Mouse (Mus musculus) right cerebral cortex, postnatal 10 days (tissue): Measurements from ENCODE around the gene Gls2.
"Not testable (repeated sequence)": the region's sequence is repeated elsewhere in the genome, so short reads cannot be mapped to it uniquely, and the experiment has no call there.

Experiments used
- DNase-seq, 2 experiments: peaks; one replicate each; pipeline ENCODE4 v3.0.0; 2021; ENCODE audit warnings: low spot score in 2 of 2

Gene Gls2

GRCm38 (mm10) chr10:128194551-128195461, 549 bp downstream of the Gls2 start:
- peak; percentile 51 to 71 for DNase-seq

GRCm38 (mm10) chr10:128201856-128202255, 7.6 kb downstream of the Gls2 start:
- no peak for DNase-seq

GRCm38 (mm10) chr10:128204941-128205340, 10.7 kb downstream of the Gls2 start:
- no peak for DNase-seq

GRCm38 (mm10) chr10:128208326-128208725, 14.1 kb downstream of the Gls2 start:
- no peak for DNase-seq

- no peak for DNase-seq
Measured at GRCm38 (mm10) chr10:128209311-128210009, 15.2 kb downstream of the Gls2 start.

GRCm38 (mm10) chr10:128210131-128210530, 15.9 kb downstream of the Gls2 start:
- no peak for DNase-seq

- DNase-seq: peak in 1 of 2 experiments; percentile 35
Measured at GRCm38 (mm10) chr10:128210954-128211353, 16.7 kb downstream of the Gls2 start.

- DNase-seq: peak; percentile 95 to 96
Measured at GRCm38 (mm10) chr10:128211390-128212108, 17.3 kb downstream of the Gls2 start, which contains the start of gene Spryd4. Gene Spryd4, minus strand, starts transcription at chr10:128211807.

- DNase-seq: no peak
Measured at GRCm38 (mm10) chr10:128212148-128212547, 17.9 kb downstream of the Gls2 start.

GRCm38 (mm10) chr10:128212871-128213323, 18.6 kb downstream of the Gls2 start:
- DNase-seq: peak; percentile 66 to 67

GRCm38 (mm10) chr10:128214112-128214511, 19.9 kb downstream of the Gls2 start:
- not testable (repeated sequence) for DNase-seq

- no peak for DNase-seq
Measured at GRCm38 (mm10) chr10:128214981-128215380, 20.7 kb downstream of the Gls2 start.

GRCm38 (mm10) chr10:128218387-128219117, 24.3 kb downstream of the Gls2 start:
- DNase-seq: no peak

- DNase-seq: no peak
Measured at GRCm38 (mm10) chr10:128221533-128222286, 27.5 kb downstream of the Gls2 start.

- DNase-seq: no peak
Measured at GRCm38 (mm10) chr10:128225064-128225463, 30.8 kb downstream of the Gls2 start.

- DNase-seq: no peak
Measured at GRCm38 (mm10) chr10:128225538-128225937, 31.3 kb downstream of the Gls2 start, which contains the start of gene Mip. Gene Mip, plus strand, starts transcription at chr10:128225838.

- DNase-seq: no peak
Measured at GRCm38 (mm10) chr10:128227592-128227991, 33.3 kb downstream of the Gls2 start.

- DNase-seq: no peak
Measured at GRCm38 (mm10) chr10:128228009-128228408, 33.8 kb downstream of the Gls2 start.

- no peak for DNase-seq
Measured at GRCm38 (mm10) chr10:128230582-128230981, 36.3 kb downstream of the Gls2 start.

GRCm38 (mm10) chr10:128231146-128231545, 36.9 kb downstream of the Gls2 start:
- DNase-seq: no peak
